Mouse (Mus musculus) kidney, adult 2 months (tissue): ENCODE results near the gene Acrbp. TPM values are rescaled to one million over a fixed set of nuclear protein-coding genes. Genes with fewer than 3 reads are reported as not detected.

Experiments
- DNase-seq: peaks from one replicate; pipeline ENCODE4 v3.0.0; 2021
- H3K27ac ChIP-seq: fragments of 200-500 bp; 2 replicates; pipeline ENCODE4 v1.5.1; 2012; ENCODE audit warnings: low read depth, low read length, control low read depth, inconsistent platforms; ENCODE audit not compliant: insufficient read depth
- H3K27me3 ChIP-seq: fragments of 200-500 bp; replicated peaks from 2 replicates; pipeline ENCODE4 v1.6.1; 2012; ENCODE audit warnings: mild to moderate bottlenecking, moderate library complexity, low read length, inconsistent platforms; ENCODE audit not compliant: control insufficient read depth, insufficient read depth
- H3K36me3 ChIP-seq: fragments of 200-500 bp; 2 replicates; pipeline ENCODE4 v1.6.1; 2012; ENCODE audit warnings: mild to moderate bottlenecking, moderate library complexity, low read length, inconsistent platforms; ENCODE audit not compliant: control insufficient read depth, insufficient read depth
- H3K4me1 ChIP-seq: fragments of 200-500 bp; 2 replicates; pipeline ENCODE4 v1.6.1; 2011; ENCODE audit warnings: low read length; ENCODE audit not compliant: control insufficient read depth, insufficient read depth
- H3K4me3 ChIP-seq: fragments of 200-500 bp; 2 replicates; pipeline ENCODE4 v1.5.1; 2011; ENCODE audit warnings: mild to moderate bottlenecking, low read depth, low read length, control low read depth; ENCODE audit not compliant: insufficient read depth
- CTCF ChIP-seq: fragments of 200-500 bp; conservative IDR thresholded peaks from 2 replicates; pipeline ENCODE4 v1.5.1; 2011; ENCODE audit warnings: low read depth, mild to moderate bottlenecking, control low read depth, low read length, moderate library complexity, mixed read lengths; ENCODE audit not compliant: insufficient read depth, insufficient read length
- POLR2A ChIP-seq: fragments of 200-500 bp; IDR thresholded peaks from one replicate; pipeline ENCODE4 v1.6.1; 2011; ENCODE audit warnings: low read depth, low read length, control low read depth
- WGBS: fragments of 180-500 bp; shearing (Covaris S2); methylation state at CpG from one replicate; pipeline ENCODE4 v1.1.7; 2018; 5-methylcytosine and 5-hydroxymethylcytosine counted together
- polyA plus RNA-seq: library from polyadenylated mRNA; depleted of rRNA; stranded (reverse); fragments of >200 nt; gene quantifications from 2 replicates; pipeline ENCODE4 v1.2.3, GENCODE M21; 2012

Acrbp gene
- polyA plus RNA-seq, 1 experiment = 14.3 TPM

DNA sequence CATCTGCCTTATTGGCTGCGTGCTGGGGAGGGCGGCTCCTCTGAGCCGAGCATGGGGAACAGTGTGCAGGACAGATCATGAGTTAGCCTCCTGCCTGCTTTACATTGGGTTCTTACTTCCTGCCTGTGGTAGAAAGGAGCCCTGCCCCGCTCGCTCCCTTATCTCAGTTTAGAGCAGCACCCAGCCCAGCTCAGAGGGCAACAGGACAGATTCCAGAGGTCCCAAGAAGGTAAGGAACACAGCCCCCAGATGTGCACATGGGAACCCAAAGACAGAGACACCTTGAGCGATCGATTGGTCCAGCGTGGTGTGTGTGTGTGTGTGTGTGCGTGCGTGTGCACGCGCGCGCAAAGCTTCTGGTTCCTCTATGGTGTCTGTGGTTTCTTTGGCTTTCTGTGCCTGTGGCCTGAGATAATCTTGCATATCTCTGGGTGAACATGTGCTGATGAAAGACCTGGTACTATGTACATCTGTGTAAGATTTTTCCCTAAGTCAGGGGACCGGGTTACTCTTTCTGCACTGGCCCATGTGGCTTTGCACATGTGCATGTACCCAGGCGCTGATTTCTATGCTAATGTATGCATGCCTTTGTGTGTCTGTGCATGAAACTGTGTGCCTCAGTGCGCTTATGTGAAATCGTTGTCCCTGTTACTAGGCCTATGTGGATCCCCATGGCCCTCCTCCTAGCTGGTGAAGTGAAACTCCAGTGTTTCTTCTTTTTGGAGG, 21.8 kb downstream of the Acrbp start:
- peak; percentile 19 for DNase-seq
- Histone ChIP-seq H3K27ac (no peak overlapping the region), H3K4me1 (no peaks in the 10 kb centered on the region), H3K36me3 (no peaks in the 10 kb centered on the region), H3K27me3 (no peaks in the 10 kb centered on the region), H3K4me3 (no peak overlapping the region)
- WGBS = 84% methylated on average over 18 of the region's 18 CpGs
- no peak for TF ChIP-seq CTCF

DNA sequence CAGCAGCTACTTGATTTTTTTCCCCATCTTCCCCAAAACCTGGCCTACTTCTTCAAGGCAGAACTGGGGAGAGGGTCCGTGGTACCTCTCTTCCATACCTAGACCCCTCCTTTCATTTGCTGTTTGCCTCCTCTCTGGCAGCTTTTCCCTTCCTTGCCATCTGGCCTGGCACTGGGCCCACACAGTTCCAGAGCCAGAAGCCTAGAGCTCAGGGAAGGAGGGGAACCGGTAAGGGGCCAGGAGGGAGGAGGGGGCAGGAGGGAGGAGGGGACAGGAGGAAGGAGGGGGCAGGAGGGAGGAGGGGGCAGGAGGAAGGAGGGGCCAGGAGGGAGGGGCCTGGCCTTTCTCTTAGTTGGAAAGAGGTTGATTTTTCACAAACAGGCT, 22.4 kb downstream of the Acrbp start:
- no peak overlapping the region for H3K27ac ChIP-seq

DNA sequence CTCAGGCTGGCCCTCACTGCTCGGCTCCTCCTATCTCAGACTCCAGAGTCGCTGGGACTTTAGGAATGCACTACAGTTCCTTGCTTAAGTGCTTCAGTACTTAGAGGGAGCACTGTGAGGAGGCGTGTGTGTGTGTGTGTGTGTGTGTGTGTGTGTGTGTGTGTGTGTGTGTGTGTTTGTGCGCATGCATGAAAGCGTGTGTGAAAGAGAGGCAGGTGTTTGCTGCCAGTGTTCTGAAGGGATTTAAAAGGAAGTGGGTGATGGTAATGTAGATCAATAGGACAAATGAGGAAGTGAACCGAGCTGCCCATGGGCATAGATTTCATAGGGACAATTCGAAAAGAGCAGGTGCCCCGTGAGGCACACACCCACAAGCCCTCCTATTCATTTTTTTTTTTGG, 24.3 kb downstream of the Acrbp start:
- WGBS = 67% methylated on average over 8 of the region's 8 CpGs
- no peak for DNase-seq

More for the DNA sequence above, 22.4 kb downstream of the Acrbp start:
- no peaks in the 10 kb centered on the region for H3K36me3 ChIP-seq
- WGBS = 29% methylated on average over 2 of the region's 2 CpGs
- TF ChIP-seq POLR2A (no peak), CTCF (no peak)
- peak; percentile 16 for DNase-seq
- no peak overlapping the region; the same call in 1 of the 2 replicates for H3K4me3 ChIP-seq
- H3K27me3 ChIP-seq = no peaks in the 10 kb centered on the region
- H3K4me1 ChIP-seq = no peaks in the 10 kb centered on the region

DNA sequence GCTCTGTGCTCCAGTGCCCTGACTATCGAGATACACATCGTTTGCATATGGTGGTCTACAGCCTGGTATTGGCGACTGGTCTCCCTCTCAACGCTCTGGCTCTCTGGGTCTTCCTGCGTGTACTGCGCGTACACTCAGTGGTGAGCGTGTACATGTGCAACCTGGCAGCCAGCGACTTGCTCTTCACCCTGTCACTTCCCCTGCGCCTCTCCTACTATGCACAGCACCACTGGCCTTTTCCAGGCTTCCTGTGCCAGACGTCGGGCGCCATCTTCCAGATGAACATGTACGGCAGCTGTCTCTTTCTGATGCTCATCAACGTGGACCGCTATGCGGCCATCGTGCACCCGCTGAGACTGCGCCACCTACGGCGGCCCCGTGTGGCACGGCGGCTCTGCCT, 31.9 kb downstream of the Acrbp start:
- Histone ChIP-seq H3K27ac (no peak overlapping the region), H3K36me3 (no peaks in the 10 kb centered on the region), H3K4me3 (peak overlapping the region; percentile 40; the same call in 1 of the 2 replicates), H3K4me1 (no peaks in the 10 kb centered on the region), H3K27me3 (no peaks in the 10 kb centered on the region)
- WGBS = 26% methylated on average over 25 of the region's 25 CpGs
- DNase-seq = no peak
- TF ChIP-seq POLR2A = no peak
- no peak for TF ChIP-seq CTCF

More for the DNA sequence above, 24.3 kb downstream of the Acrbp start:
- TF ChIP-seq CTCF (no peak), POLR2A (no peak)
- Histone ChIP-seq H3K36me3 (no peaks in the 10 kb centered on the region), H3K4me1 (no peaks in the 10 kb centered on the region), H3K27me3 (no peaks in the 10 kb centered on the region), H3K4me3 (no peak overlapping the region), H3K27ac (no peak overlapping the region)

DNA sequence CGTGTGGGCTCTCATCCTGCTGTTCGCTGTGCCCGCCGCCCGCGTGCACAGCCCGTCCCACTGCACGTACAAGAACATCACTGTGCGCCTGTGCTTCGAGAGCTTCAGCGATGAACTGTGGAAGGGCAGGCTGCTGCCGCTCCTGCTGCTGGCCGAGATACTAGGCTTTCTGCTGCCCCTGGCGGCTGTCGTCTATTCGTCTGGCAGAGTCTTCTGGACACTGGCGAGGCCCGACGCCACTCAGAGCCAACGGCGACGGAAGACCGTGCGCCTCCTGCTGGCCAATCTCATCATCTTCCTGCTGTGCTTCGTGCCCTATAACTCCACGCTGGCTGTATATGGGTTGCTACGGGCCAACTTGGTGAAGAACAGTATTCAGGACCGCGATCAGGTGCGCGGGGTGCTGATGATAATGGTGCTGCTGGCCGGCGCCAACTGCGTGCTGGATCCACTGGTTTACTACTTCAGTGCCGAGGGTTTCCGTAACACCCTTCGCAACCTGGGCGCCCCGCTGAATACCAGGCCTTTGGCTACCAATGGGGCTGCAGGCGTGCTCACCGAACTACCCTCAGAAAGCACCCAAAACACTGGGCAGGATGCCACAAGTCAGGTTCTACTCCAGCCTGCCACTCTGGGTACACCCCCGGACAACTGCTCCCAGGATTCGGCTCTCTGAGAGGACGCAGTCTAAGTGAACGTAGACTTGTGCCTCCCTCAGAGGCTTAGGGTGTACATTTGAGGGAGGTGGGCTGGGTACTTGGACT, 32.5 kb downstream of the Acrbp start:
- H3K27me3 ChIP-seq = no peaks in the 10 kb centered on the region
- no peak overlapping the region for H3K27ac ChIP-seq
- H3K36me3 ChIP-seq = no peaks in the 10 kb centered on the region
- peak overlapping the region; percentile 40; the same call in 1 of the 2 replicates for H3K4me3 ChIP-seq
- TF ChIP-seq CTCF (peak; percentile 93), POLR2A (no peak)
- DNase-seq = peak; percentile 95
- WGBS = 25% methylated on average over 45 of the region's 45 CpGs
- no peaks in the 10 kb centered on the region for H3K4me1 ChIP-seq

DNA sequence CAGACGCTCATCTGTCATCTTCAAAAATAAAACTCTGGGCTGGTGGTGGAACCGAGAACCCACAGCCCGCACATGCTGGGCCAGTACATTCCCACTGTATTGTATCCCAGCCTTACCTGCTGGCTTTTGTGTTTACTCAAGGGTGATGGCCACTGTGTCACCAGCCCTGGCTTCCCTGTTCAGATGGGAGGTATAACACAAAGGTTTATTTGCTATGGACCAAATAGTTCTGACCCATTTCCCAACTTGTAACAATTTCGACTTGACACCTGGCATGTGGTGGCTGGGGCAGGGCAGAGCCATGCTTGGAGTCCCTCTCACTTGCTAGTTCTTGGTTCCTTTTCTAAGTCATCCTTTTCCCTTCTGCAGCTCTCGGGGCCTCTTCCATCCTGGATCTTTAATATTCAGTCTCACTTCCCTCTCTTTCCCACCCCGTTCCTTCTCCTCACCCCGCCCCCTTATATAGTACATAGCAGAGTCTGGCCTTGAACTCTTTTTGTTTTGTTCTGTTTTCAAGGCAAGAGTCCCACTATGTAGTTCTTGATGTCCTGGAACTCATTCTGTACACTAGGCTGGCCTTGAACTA, 33.4 kb downstream of the Acrbp start:
- H3K36me3 ChIP-seq = no peaks in the 10 kb centered on the region
- DNase-seq = no peak
- H3K4me1 ChIP-seq = peaks cover under 1% of the 10 kb centered on the region; the same call in 1 of the 2 replicates
- H3K4me3 ChIP-seq = no peak overlapping the region
- no peak for TF ChIP-seq POLR2A
- TF ChIP-seq CTCF = no peak
- WGBS = 94% methylated on average over 7 of the region's 7 CpGs
- no peaks in the 10 kb centered on the region for H3K27me3 ChIP-seq
- H3K27ac ChIP-seq = no peak overlapping the region

DNA sequence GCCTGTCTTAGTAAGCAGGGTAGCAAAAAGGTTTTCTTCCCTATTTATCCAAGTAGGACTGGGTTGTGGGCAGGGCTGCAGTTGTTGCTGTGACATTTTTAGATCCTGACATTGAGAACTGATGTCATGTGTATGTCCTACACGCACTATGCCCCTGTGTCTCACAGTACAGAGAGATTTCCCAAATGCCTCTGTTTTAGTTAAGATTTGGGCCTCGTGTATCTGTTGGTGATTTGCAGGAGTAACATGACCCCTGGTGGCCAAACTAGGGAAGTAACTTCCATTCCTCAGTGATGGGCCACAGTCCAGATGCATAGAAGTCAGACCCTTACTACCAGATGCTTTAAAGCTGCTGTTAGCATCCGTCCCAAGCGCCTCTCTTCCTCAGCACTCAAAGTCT, 34.9 kb downstream of the Acrbp start:
- H3K27ac ChIP-seq = no peak overlapping the region
- no peaks in the 10 kb centered on the region for H3K27me3 ChIP-seq
- 5% methylated on average over 4 of the region's 4 CpGs for WGBS
- TF ChIP-seq CTCF (peak; percentile 80), POLR2A (no peak)
- H3K36me3 ChIP-seq = no peaks in the 10 kb centered on the region
- H3K4me3 ChIP-seq = no peak overlapping the region
- peak; percentile 78 for DNase-seq
- H3K4me1 ChIP-seq = peaks cover 9% of the 10 kb centered on the region
